Mouse (Mus musculus) hindbrain, embryonic 10.5 days (tissue): ENCODE results near the gene Tmem210. TPM values are rescaled to one million over a fixed set of nuclear protein-coding genes. Genes with fewer than 3 reads are reported as not detected.

Experiments
- DNase-seq: peaks from one replicate; pipeline ENCODE4 v3.0.0-alpha.2; 2017; ENCODE audit warnings: low spot score
- H3K27ac ChIP-seq: fragments of 300-500 bp; sonication (generic); 2 replicates; pipeline ENCODE4 v1.5.1; 2016; ENCODE audit warnings: mild to moderate bottlenecking, moderate library complexity
- H3K27me3 ChIP-seq: fragments of 300-500 bp; sonication (generic); 2 replicates; pipeline ENCODE4 v1.6.1; 2016; ENCODE audit warnings: mild to moderate bottlenecking; ENCODE audit not compliant: poor library complexity, insufficient read depth, severe bottlenecking
- H3K36me3 ChIP-seq: fragments of 300-500 bp; sonication (generic); 2 replicates; pipeline ENCODE4 v1.6.1; 2016; ENCODE audit warnings: mild to moderate bottlenecking, moderate library complexity
- H3K4me1 ChIP-seq: fragments of 300-500 bp; sonication (generic); replicated peaks from 2 replicates; pipeline ENCODE4 v1.6.1; 2016; ENCODE audit warnings: mild to moderate bottlenecking
- H3K4me3 ChIP-seq: fragments of 300-500 bp; sonication (generic); 2 replicates; pipeline ENCODE4 v1.5.1; 2016; ENCODE audit warnings: mild to moderate bottlenecking, moderate library complexity
- H3K9me3 ChIP-seq: fragments of 300-500 bp; sonication (generic); 2 replicates; pipeline ENCODE4 v1.6.1; 2016; ENCODE audit warnings: mild to moderate bottlenecking, moderate library complexity
- WGBS: fragments of 180-500 bp; shearing (Covaris S2); methylation state at CpG from one replicate; pipeline ENCODE4 v1.1.7; 2016; 5-methylcytosine and 5-hydroxymethylcytosine counted together
- polyA plus RNA-seq: library from polyadenylated mRNA; unstranded; fragments of >200 nt; fragmentation: Nextera tagmentation; extraction: Ambion mirVana; gene quantifications from 2 replicates; pipeline ENCODE4 v1.2.1, GENCODE M21; 2016

Gene Tmem210
- polyA plus RNA-seq, 1 experiment from 2014 or later: not detected

DNA sequence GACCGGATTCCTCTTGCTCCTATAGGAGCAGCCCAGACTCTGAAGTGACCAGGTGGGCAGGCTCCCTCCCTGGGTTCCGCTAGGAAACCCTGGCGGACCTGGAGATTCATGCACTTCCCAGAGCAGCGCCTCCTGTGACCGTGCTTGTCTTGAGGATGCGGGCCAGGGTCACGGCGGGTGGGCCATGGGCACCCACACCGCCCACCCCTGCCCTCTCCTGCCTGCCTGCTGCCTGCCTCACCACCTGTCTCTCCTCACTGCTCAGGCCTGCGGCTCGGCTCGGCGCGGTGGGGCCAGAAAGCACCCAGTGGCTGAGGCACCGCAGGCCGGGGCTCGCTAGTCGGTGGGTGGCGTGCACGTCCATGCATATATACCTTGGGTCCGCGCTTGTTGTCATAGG, 23.0 kb downstream of the Tmem210 start:
- DNase-seq: no peak
- Histone ChIP-seq H3K9me3 (no peaks in the 10 kb centered on the region), H3K27ac (no peak overlapping the region), H3K27me3 (peaks cover 99% of the 10 kb centered on the region), H3K4me3 (no peak overlapping the region), H3K36me3 (no peaks in the 10 kb centered on the region), H3K4me1 (peaks cover 3% of the 10 kb centered on the region; the same call in 1 of the 2 replicates)
- 2% methylated on average over 22 of the region's 22 CpGs for WGBS

DNA sequence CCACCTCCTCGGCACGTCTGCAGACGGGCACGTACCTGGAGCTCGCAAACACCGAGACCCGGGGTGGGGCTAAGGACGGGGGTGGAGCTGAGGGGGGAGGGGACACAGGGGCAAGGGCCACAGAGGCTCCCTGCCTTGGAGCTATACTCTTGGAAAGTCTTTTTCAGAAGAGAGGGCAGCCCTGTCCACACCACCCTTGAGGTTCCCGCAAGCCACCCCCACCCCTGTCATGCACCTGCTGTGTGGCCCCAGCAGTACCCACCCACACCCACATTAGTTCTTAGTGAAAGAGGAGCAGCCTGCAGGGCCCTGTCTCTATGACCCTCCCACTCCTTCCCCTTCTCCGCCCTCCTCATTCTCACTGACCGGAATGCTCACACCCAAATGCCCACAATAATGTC, 23.5 kb downstream of the Tmem210 start:
- Histone ChIP-seq H3K4me1 (peaks cover 3% of the 10 kb centered on the region; the same call in 1 of the 2 replicates), H3K9me3 (no peaks in the 10 kb centered on the region), H3K27me3 (peaks cover 99% of the 10 kb centered on the region), H3K4me3 (no peak overlapping the region), H3K27ac (no peak overlapping the region), H3K36me3 (no peaks in the 10 kb centered on the region)
- DNase-seq: no peak
- WGBS: 7% methylated on average over 11 of the region's 11 CpGs

DNA sequence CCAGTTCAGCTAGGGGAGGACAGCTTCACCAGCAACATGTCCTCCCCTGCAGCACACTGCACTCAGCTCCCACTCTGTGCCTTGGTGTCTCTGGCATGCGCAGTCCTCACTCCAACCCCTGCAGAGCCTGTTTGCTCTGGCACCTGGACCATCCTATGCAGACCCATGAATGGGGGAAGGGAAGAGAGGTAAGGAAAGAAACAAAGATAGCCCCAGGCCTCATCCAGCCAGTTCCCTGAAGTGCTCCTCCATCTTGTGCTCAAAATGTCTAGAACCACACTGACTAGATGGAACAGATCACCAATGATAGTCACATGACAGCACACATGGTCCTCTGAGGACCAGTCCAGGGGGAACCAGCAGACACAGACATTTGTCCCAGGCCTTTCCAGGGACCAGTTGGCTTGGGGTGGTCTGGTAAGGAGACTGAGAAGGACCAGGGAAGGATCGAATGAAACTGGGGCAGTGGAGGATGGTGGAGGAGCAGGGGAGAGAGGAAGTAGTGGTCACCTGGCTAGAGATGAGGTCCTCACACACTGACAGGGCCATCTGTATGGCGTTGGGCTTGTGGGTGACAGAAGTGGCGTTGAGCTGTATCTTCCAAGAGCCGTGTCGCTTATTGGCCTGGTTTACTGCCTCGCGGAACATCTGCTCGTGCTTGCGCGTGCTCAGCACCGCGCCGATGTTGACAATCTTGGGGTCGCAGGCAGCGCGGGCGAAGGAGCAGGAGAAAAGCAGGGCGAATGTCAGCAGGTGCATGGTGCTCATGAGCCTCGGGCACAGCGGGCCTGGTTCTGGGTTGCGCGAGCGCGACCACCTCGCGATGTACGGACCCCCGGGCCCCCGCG, 30.4 kb downstream of the Tmem210 start:
- H3K4me1 ChIP-seq: peaks cover 8% of the 10 kb centered on the region
- H3K27me3 ChIP-seq: peaks cover 86% of the 10 kb centered on the region
- 9% methylated on average over 31 of the region's 31 CpGs for WGBS
- no peak for DNase-seq
- H3K27ac ChIP-seq: no peak overlapping the region
- H3K9me3 ChIP-seq: no peaks in the 10 kb centered on the region
- peak overlapping the region; percentile 50 for H3K4me3 ChIP-seq
- no peaks in the 10 kb centered on the region for H3K36me3 ChIP-seq

DNA sequence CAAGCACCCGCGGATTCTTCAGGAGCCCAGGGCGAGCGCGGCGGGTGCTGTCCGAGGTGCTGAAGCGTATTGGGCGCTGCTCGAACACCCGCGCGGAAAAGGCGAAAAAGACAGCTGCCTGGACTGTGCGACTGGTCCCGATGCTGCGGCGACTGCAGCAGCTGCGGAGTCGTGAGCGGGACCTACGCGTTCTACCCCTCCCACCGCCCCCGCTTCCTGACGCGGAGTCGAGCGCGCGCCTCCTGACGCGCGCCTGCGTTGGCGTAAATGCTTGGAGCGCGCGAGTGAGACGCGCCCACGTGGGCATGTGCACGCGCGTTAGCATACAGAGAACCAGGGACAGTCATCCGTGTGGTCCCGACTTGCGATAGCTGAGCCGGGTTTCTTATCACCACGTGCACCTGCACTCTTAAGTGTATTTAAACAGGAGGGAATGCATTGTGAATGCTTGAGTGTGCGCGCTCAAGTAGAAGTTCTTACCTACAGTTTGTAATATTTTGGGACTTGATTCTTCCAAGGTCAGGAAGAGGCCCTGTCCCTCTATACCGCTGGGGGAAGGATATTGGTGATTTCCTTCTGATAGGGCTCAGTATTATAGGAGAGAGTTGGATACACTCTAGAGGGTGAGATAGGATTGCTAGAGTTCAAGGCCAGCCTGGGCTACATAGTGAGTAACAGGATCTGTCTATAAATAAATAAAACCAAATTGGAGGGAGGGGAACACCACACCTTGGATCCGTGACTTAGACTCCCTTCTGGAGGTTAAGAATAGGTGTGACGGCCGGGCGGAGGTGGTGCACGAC, 31.2 kb downstream of the Tmem210 start, which contains the start of gene Grin1:
Grin1 (minus strand) TSS at position 217 of the 803 bp plus-strand sequence.
- WGBS: 10% methylated on average over 58 of the region's 58 CpGs
- Histone ChIP-seq H3K9me3 (no peaks in the 10 kb centered on the region), H3K4me3 (peak within 1 kb of the TSS; percentile 50), H3K4me1 (peaks cover 8% of the 10 kb centered on the region), H3K27me3 (peaks cover 78% of the 10 kb centered on the region), H3K36me3 (no peaks in the 10 kb centered on the region), H3K27ac (no peak within 1 kb of the TSS)
- peak; percentile 70 for DNase-seq

DNA sequence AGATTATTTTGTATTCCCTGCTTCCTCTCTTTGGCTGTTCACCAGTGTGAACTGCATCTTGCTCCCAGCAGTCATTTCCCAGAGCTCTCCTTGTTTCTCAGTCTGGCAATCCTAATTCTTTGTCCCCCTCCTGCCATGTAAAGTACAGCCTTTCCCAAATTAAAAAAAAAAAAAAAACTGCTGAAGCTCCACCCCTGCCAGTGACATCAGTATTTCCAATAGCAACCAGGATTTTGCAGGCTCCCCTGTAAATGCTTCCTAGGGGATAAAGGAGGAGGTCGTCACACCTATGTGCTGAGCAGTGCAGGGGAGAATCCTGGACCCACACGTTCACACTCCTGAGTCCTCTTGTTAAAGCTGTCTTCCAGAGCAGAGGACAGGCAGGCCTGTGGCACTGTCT, 32.1 kb downstream of the Tmem210 start:
- Histone ChIP-seq H3K27me3 (peaks cover 69% of the 10 kb centered on the region), H3K9me3 (no peaks in the 10 kb centered on the region), H3K4me1 (peaks cover 8% of the 10 kb centered on the region), H3K4me3 (no peak overlapping the region), H3K36me3 (no peaks in the 10 kb centered on the region), H3K27ac (no peak overlapping the region)
- no peak for DNase-seq
- WGBS: 49% methylated on average over 2 of the region's 2 CpGs

DNA sequence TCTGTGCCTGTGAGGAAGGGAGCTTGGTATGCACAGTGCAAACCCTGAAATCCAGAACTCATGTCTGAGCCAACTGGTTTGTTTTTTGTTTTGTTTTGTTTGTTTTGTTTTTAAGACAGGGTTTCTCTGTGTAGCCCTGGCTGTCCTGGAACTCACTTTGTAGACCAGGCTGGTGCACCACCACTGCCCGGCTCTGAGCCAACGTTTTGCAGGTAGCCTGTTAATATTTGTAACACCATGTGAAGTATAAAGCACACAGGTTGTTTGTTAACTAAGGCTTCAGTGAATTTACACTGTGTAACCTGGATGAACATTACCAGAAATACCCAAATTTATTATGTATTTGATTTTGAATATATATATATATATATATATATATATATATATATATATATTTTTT, 38.1 kb downstream of the Tmem210 start:
- 80% methylated on average over 2 of the region's 2 CpGs for WGBS
- no peaks in the 10 kb centered on the region for H3K9me3 ChIP-seq

DNA sequence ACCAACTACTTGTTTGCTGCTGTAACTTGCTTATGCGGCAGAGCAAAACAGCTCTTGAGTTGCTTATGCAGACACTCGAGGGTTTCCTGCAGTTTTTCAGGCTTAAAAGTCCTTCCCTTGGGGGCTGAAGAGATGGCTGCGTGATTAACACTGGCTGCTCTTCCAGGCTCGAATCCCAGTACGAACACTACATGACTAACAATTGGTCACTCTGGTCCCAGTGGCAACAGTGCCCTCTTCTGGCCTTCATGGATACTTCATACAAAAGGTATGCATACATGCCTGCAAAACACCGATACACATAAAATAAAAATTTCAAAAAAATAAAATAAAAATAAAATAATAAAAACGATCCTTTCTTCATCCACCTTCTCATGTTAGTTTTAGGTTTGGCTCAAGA, 40.5 kb downstream of the Tmem210 start:
- Histone ChIP-seq H3K36me3 (no peaks in the 10 kb centered on the region), H3K27ac (no peak overlapping the region), H3K4me1 (peaks cover 14% of the 10 kb centered on the region), H3K27me3 (no peaks in the 10 kb centered on the region), H3K4me3 (no peak overlapping the region), H3K9me3 (no peaks in the 10 kb centered on the region)
- peak; percentile 20 for DNase-seq
- WGBS: 40% methylated on average over 7 of the region's 7 CpGs

More for the DNA sequence above, 38.1 kb downstream of the Tmem210 start:
- H3K4me1 ChIP-seq: peaks cover under 1% of the 10 kb centered on the region
- H3K27me3 ChIP-seq: peaks cover 9% of the 10 kb centered on the region
- DNase-seq: no peak
- H3K27ac ChIP-seq: no peak overlapping the region
- H3K4me3 ChIP-seq: no peak overlapping the region
- no peaks in the 10 kb centered on the region for H3K36me3 ChIP-seq

DNA sequence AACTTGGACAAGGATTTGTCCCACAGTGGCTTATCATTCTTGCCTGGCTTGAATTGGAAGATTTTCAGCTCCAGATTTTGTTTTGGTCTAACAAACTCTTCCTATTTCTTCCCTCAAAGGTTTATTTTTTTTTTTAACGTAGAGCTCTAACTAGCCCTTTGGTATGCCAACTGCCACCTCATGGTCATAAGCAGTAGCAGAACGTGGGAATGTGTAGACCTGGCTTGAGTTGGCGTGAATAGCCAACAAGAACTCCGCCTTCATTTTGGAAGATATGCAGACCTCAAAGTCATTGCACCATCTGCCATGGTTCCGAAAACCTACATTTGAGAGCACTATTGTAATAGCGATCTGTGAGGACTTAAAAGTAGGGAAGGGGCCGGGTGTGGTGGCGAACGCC, 43.5 kb downstream of the Tmem210 start:
- peaks cover 30% of the 10 kb centered on the region for H3K36me3 ChIP-seq
- peak overlapping the region; percentile 95; the same call in 1 of the 2 replicates for H3K27ac ChIP-seq
- no peaks in the 10 kb centered on the region for H3K9me3 ChIP-seq
- 64% methylated on average over 9 of the region's 9 CpGs for WGBS
- DNase-seq: no peak
- H3K27me3 ChIP-seq: no peaks in the 10 kb centered on the region
- H3K4me1 ChIP-seq: peaks cover 29% of the 10 kb centered on the region
- H3K4me3 ChIP-seq: peak overlapping the region; percentile 85

DNA sequence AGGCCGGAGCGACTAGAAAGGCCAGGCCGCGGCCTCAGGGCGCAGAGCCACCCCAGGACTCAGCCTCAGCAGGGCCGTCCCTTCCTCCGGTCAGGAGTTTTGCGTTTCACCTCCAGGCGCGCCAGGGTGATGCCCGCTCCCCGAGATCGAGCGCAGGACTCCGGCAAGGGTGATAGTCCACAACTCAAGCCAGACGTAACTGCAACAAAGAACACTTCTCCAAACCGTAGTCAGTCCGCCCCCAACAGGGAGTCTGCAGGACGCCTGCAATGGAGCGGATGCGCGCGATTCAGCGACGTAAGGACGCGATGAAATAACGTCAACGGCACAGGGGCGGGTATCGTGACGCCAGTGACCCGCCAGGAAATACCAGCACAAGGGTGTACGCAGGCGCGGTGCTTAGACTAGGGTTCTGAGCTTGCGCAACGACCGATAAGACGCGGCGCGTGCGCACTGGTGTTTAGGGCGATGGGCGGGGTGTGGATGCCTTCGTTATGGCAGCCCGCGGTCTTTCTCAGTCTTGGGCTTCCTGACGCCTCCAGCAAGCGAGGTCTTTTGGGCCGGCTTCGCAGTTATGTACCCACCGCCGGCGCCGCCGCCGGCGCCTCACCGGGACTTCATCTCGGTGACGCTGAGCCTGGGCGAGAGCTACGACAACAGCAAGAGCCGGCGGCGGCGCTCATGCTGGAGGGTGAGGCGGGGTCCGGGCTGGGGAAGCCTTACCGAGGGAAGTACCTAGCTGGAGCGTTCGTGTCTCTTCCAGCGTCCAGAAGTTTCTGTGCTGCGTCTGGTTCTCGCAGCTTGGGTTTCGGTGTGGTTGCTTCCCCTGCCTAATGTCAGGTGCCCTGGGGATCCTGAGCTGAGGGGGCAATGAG, 44.6 kb downstream of the Tmem210 start, which contains the start of gene Man1b1:
Man1b1 (plus strand) TSS at position 53 of the 875 bp plus-strand sequence.
- under 1% methylated on average over 78 of the region's 78 CpGs for WGBS
- Histone ChIP-seq H3K27ac (peak within 1 kb of the TSS; percentile 95), H3K36me3 (peaks cover 41% of the 10 kb centered on the region), H3K4me3 (peak within 1 kb of the TSS; percentile 85), H3K4me1 (peaks cover 29% of the 10 kb centered on the region), H3K27me3 (no peaks in the 10 kb centered on the region), H3K9me3 (no peaks in the 10 kb centered on the region)
- peak; percentile 99 for DNase-seq

DNA sequence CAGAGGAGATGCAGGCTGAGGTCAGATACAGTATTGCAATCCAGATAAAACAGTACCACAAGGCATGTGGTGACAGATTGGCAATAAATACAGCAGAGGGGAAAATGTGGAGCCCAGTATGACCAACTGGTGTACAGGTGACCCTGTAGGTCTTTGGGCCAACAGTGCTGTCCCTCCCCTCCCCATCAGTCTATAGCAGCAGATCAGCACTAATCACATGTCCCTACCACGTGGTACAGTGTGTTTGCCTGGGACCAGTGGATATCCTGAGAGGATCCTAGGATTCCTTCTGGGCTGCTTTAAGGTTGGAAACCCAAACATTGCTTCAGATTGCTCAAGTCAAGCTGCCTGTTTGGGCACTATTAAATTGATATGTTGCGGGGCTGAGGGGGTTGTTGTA, 45.6 kb downstream of the Tmem210 start:
- Histone ChIP-seq H3K36me3 (peaks cover 51% of the 10 kb centered on the region), H3K27ac (no peak overlapping the region), H3K9me3 (no peaks in the 10 kb centered on the region), H3K27me3 (no peaks in the 10 kb centered on the region), H3K4me3 (peak overlapping the region; percentile 85), H3K4me1 (peaks cover 29% of the 10 kb centered on the region)
- 74% methylated on average over 2 of the region's 2 CpGs for WGBS
- no peak for DNase-seq

DNA sequence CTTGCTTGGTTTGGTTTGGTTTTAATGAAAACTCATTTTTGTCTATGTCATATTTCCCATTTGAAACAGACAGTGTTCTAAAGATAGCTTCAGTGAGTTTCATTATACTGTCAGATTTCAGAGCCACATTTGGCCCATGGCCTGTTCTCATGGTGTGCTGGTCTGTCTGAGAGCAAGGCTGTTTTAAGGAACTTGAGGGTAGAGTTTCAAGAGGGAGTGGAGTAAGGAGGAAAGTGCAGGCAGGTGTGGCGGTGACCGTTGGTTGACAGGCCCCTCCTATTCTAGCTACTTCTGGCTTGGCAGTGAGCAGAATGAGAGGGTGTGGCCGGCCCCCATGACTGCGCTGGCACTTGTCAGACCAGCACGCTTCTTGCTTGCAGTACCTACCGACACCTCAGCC, 50.4 kb downstream of the Tmem210 start:
- H3K4me3 ChIP-seq: no peak overlapping the region
- H3K27ac ChIP-seq: no peak overlapping the region
- peaks cover 17% of the 10 kb centered on the region for H3K4me1 ChIP-seq
- peaks cover 93% of the 10 kb centered on the region for H3K36me3 ChIP-seq
- H3K27me3 ChIP-seq: no peaks in the 10 kb centered on the region
- H3K9me3 ChIP-seq: no peaks in the 10 kb centered on the region
- 95% methylated on average over 6 of the region's 6 CpGs for WGBS
- no peak for DNase-seq
